Mouse (Mus musculus): Measurements from ENCODE around the gene Tecpr2.

- TF ChIP-seq GATA1 (IDR thresholded peaks at IDR 0.05; ENCODE audit: borderline replicate concordance, low read length) (no peak), FLI1 (IDR thresholded peaks at IDR 0.05; ENCODE audit: low read length) (no peak)
Measured at GRCm38 (mm10) chr12:110935983-110936620, 47.0 kb downstream of the Tecpr2 start.

Measured in megakaryocyte, embryonic 14.5 days (primary cell).